Mouse (Mus musculus) midbrain, embryonic 16.5 days (tissue): ENCODE results near the gene Acot5. TPM values are rescaled to one million over a fixed set of nuclear protein-coding genes. Genes with fewer than 3 reads are reported as not detected.
"Not testable (repeated sequence)": the region's sequence is repeated elsewhere in the genome, so short reads cannot be mapped to it uniquely, and the experiment has no call there.

Experiments
- ATAC-seq: fragments of 200-750 bp; cut with Nextera tagmentation; 2 replicates; pipeline ENCODE4 v1.8.0; 2017; ENCODE audit warnings: moderate TSS enrichment
- H3K27ac ChIP-seq: fragments of 300-500 bp; sonication (generic); 2 replicates; pipeline ENCODE4 v1.5.1; 2014; ENCODE audit warnings: mild to moderate bottlenecking, low read length, mixed read lengths
- H3K27me3 ChIP-seq: fragments of 300-500 bp; sonication (generic); 2 replicates; pipeline ENCODE4 v1.6.1; 2014; ENCODE audit warnings: low read depth, low read length, mixed read lengths; ENCODE audit not compliant: control insufficient read depth, insufficient read depth
- H3K36me3 ChIP-seq: fragments of 300-500 bp; sonication (generic); 2 replicates; pipeline ENCODE4 v1.6.1; 2014; ENCODE audit warnings: mild to moderate bottlenecking, low read length, moderate library complexity, mixed read lengths; ENCODE audit not compliant: control insufficient read depth, insufficient read depth
- H3K4me1 ChIP-seq: fragments of 300-500 bp; sonication (generic); 2 replicates; pipeline ENCODE4 v1.6.1; 2014; ENCODE audit warnings: mild to moderate bottlenecking, low read length, mixed read lengths; ENCODE audit not compliant: control insufficient read depth, insufficient read depth
- H3K4me2 ChIP-seq: fragments of 300-500 bp; sonication (generic); 2 replicates; pipeline ENCODE4 v1.6.1; 2014; ENCODE audit warnings: mild to moderate bottlenecking, low read length, mixed read lengths
- H3K4me3 ChIP-seq: fragments of 300-500 bp; sonication (generic); 2 replicates; pipeline ENCODE4 v1.5.1; 2014; ENCODE audit warnings: low read depth, mild to moderate bottlenecking, low read length, moderate library complexity, mixed read lengths
- H3K9ac ChIP-seq: fragments of 300-500 bp; sonication (generic); 2 replicates; pipeline ENCODE4 v1.6.1; 2014; ENCODE audit warnings: low read depth, low read length, mixed read lengths
- H3K9me3 ChIP-seq: fragments of 300-500 bp; sonication (generic); replicated peaks from 2 replicates; pipeline ENCODE4 v1.6.1; 2014; ENCODE audit warnings: mild to moderate bottlenecking, low read length, mixed read lengths; ENCODE audit not compliant: control insufficient read depth, poor library complexity, severe bottlenecking
- WGBS: fragments of 180-500 bp; shearing (Covaris S2); extraction: QIAGEN DNeasy Blood & Tissue Kit; methylation state at CpG from one replicate; pipeline ENCODE4 v1.1.7; 2014; 5-methylcytosine and 5-hydroxymethylcytosine counted together
- polyA plus RNA-seq: library from polyadenylated mRNA; unstranded; fragments of >200 nt; fragmentation: Nextera tagmentation; extraction: Ambion mirVana; gene quantifications from 2 replicates; pipeline ENCODE4 v1.2.1, GENCODE M21; 2015

The Acot5 gene
- polyA plus RNA-seq, 1 experiment from 2014 or later = 0.31 TPM

- not testable (repeated sequence) for H3K27me3 ChIP-seq, H3K4me1 ChIP-seq, H3K9ac ChIP-seq, H3K4me3 ChIP-seq, H3K9me3 ChIP-seq, ATAC-seq, H3K27ac ChIP-seq, H3K36me3 ChIP-seq, H3K4me2 ChIP-seq
- WGBS = 76% methylated on average over 2 of the region's 2 CpGs
These were observed 35.8 kb upstream of the Acot5 start for GRCm38 (mm10) chr12:84033302-84033701.

DNA sequence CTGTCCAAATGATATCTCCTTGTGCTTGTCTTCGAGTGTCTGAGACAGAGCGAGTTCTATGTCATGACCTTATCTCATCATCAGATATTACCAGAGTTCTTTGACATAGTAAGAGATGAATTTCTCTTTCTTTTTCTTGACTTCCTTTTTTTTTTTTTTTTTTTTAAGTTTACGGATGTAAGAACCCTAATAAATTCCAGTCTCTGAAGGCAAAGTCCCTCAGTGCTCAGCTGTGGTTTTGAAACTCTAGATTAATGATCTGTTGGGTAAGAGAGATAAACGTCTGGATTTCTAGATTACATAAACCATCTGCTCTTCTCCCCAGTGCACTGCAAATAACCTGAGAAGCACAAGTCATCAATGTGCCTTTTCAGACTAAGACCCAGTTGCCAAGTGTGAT lies 35.0 kb upstream of the Acot5 start:
- no peaks in the 10 kb centered on the region for H3K27me3 ChIP-seq
- H3K4me3 ChIP-seq = no peak overlapping the region
- no peak overlapping the region for H3K27ac ChIP-seq
- no peak overlapping the region for H3K4me2 ChIP-seq
- H3K4me1 ChIP-seq = no peaks in the 10 kb centered on the region
- ATAC-seq = no peak
- 79% methylated on average over 4 of the region's 4 CpGs for WGBS
- no peaks in the 10 kb centered on the region for H3K36me3 ChIP-seq
- H3K9me3 ChIP-seq = no peaks in the 10 kb centered on the region
- no peak overlapping the region for H3K9ac ChIP-seq

DNA sequence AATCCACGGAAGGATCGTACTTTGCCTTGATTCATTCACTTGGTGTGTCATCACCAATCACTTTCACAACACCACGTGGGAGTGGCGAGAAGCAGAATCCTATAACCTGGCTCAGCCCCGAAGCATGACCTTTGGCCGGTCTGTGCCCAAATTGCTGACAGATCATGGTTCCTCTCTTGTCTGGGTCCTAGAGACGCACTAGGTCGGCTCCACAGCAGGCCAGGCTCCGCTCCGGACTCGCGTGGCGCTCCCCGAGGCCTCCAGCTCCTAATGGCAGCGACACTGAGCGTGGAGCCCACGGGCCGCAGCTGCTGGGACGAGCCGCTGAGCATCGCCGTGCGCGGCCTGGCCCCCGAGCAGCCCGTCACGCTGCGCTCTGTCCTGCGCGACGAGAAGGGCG lies 30.9 kb upstream of the Acot5 start, which contains the start of gene Acot4:
Gene Acot4, plus strand, starts transcription at position 139 of the 400 bp plus-strand sequence.
- H3K9me3 ChIP-seq, H3K36me3 ChIP-seq, H3K4me1 ChIP-seq, H3K27me3 ChIP-seq, H3K27ac ChIP-seq: not testable (repeated sequence)
- 12% methylated on average over 16 of the region's 32 CpGs for WGBS
- ATAC-seq = peak; percentile 72
- peak within 1 kb of the TSS; percentile 63 for H3K4me2 ChIP-seq
- H3K4me3 ChIP-seq = peak within 1 kb of the TSS; percentile 47
- peak within 1 kb of the TSS; percentile 63 for H3K9ac ChIP-seq

DNA sequence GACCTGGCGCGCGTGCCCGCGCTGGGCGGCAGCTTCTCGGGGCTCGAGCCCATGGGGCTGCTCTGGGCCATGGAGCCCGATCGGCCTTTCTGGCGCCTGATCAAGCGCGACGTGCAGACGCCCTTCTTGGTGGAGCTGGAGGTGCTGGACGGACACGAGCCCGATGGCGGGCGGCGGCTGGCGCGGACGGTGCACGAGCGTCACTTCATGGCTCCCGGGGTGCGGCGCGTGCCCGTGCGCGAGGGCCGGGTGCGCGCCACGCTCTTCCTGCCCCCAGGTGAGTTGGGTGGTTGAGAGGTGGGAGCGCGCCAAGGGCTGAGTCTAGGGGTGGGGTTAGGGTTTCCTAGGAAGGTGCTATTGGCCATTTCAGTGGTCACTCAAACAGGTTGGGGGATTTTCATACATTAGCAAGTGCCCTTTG lies 30.4 kb upstream of the Acot5 start, which contains the start of gene Gm49366:
Gene Gm49366, plus strand, starts transcription at position 245 of the 421 bp plus-strand sequence.
- peak within 1 kb of the TSS; percentile 63 for H3K4me2 ChIP-seq
- peak; percentile 68 for ATAC-seq
- not testable (repeated sequence) for H3K36me3 ChIP-seq, H3K27me3 ChIP-seq, H3K9me3 ChIP-seq, H3K4me1 ChIP-seq, H3K27ac ChIP-seq
- peak within 1 kb of the TSS; percentile 47 for H3K4me3 ChIP-seq
- WGBS = 2% methylated on average over 36 of the region's 39 CpGs
- H3K9ac ChIP-seq = peak within 1 kb of the TSS; percentile 63

- 93% methylated on average over 5 of the region's 5 CpGs for WGBS
- no peak overlapping the region for H3K4me3 ChIP-seq
- no peak overlapping the region for H3K9ac ChIP-seq
- H3K4me2 ChIP-seq = no peak overlapping the region
- no peaks in the 10 kb centered on the region for H3K36me3 ChIP-seq
- no peaks in the 10 kb centered on the region for H3K4me1 ChIP-seq
- no peaks in the 10 kb centered on the region for H3K27me3 ChIP-seq
- H3K27ac ChIP-seq = no peak overlapping the region
- H3K9me3 ChIP-seq = peaks cover 2% of the 10 kb centered on the region; the same call in 1 of the 2 replicates
- no peak for ATAC-seq
These were observed 26.9 kb upstream of the Acot5 start for GRCm38 (mm10) chr12:84042248-84042647.

GRCm38 (mm10) chr12:84044045-84044444 lies 25.1 kb upstream of the Acot5 start:
- Histone ChIP-seq H3K4me3 (no peak overlapping the region), H3K4me1 (no peaks in the 10 kb centered on the region), H3K36me3 (no peaks in the 10 kb centered on the region), H3K27ac (no peak overlapping the region), H3K27me3 (no peaks in the 10 kb centered on the region), H3K4me2 (no peak overlapping the region), H3K9ac (no peak overlapping the region), H3K9me3 (peaks cover 7% of the 10 kb centered on the region; the same call in 1 of the 2 replicates)
- ATAC-seq = no peak
- 54% methylated on average over 2 of the region's 2 CpGs for WGBS

GRCm38 (mm10) chr12:84046906-84047305 lies 22.2 kb upstream of the Acot5 start:
- Histone ChIP-seq H3K4me2 (no peak overlapping the region), H3K27ac (no peak overlapping the region), H3K27me3 (no peaks in the 10 kb centered on the region; the same call in 1 of the 2 replicates), H3K4me1 (no peaks in the 10 kb centered on the region), H3K9ac (no peak overlapping the region), H3K4me3 (no peak overlapping the region), H3K36me3 (no peaks in the 10 kb centered on the region), H3K9me3 (peaks cover 5% of the 10 kb centered on the region; the same call in 1 of the 2 replicates)
- no peak for ATAC-seq
- WGBS = 93% methylated on average over 1 of the region's 1 CpGs

- not testable (repeated sequence) for H3K4me1 ChIP-seq, H3K27ac ChIP-seq, H3K4me3 ChIP-seq, ATAC-seq, H3K27me3 ChIP-seq, H3K4me2 ChIP-seq, H3K36me3 ChIP-seq, H3K9ac ChIP-seq, H3K9me3 ChIP-seq
- WGBS = 79% methylated on average over 5 of the region's 5 CpGs
These were observed 18.4 kb upstream of the Acot5 start for GRCm38 (mm10) chr12:84050744-84051143.

DNA sequence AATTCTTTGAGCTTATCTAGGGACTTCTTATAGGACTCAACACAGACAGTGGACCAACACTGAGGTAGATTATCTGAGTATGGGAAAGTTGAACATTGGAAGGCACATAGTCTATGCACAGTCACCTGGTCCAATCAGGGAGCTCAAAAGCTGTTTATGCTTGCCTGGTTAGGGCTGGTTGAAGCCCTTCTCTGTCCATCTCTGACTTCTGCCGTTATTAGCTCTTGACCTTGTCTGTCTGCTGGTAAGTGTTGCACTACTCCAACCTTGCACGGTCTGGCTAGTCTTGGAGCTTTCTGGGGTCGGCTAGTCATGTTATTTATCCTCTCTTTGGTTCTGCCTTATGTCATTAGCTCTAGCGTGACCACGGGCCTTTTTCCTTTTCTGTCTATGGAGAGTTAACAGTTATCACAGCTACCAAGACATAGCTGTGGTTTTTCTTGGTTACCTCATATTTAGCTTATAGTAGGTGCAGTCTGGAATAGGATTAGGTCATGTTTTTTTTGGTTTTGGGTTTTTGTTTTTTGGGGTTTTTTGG lies 17.1 kb upstream of the Acot5 start, which contains the start of gene Acot3:
Gene Acot3, plus strand, starts transcription at position 208 of the 538 bp plus-strand sequence.
- 73% methylated on average over 5 of the region's 5 CpGs for whole genome bisulfite sequencing
- peak within 1 kb of the TSS; percentile 46 for H3K4me3 ChIP-seq

More for the DNA sequence above, 17.1 kb upstream of the Acot5 start, which contains the start of gene Acot3:
- H3K27me3 ChIP-seq = peaks cover 3% of the 10 kb centered on the region; the same call in 1 of the 2 replicates
- peak within 1 kb of the TSS; percentile 73 for H3K4me2 ChIP-seq
- ATAC-seq = no peak
- H3K4me1 ChIP-seq = peaks cover 4% of the 10 kb centered on the region; the same call in 1 of the 2 replicates
- H3K27ac ChIP-seq = no peak within 1 kb of the TSS
- no peak within 1 kb of the TSS for H3K9ac ChIP-seq
- H3K36me3 ChIP-seq = no peaks in the 10 kb centered on the region
- H3K9me3 ChIP-seq = peaks cover 5% of the 10 kb centered on the region; the same call in 1 of the 2 replicates
